Mouse (Mus musculus) liver, postnatal 0 days (tissue): ENCODE measurements around the gene Grk1.

Experiments
- CTCF ChIP-seq: sonication (generic); IDR thresholded peaks from 2 replicates; pipeline ENCODE4 v1.5.1; 2016; ENCODE audit warnings: antibody characterized with exemption, low read depth
- EP300 ChIP-seq: IDR thresholded peaks from 2 replicates; pipeline ENCODE4 v1.6.1; 2016; ENCODE audit warnings: antibody characterized with exemption, low read depth, mild to moderate bottlenecking

- TF ChIP-seq CTCF (no peak), EP300 (no peak)
Observed at GRCm38 (mm10) chr8:13388744-13389143, 16.1 kb upstream of the Grk1 start.
